Mouse (Mus musculus): ENCODE measurements around the gene Vmn2r50.
"Not testable (repeated sequence)": the region's sequence is repeated elsewhere in the genome, so short reads cannot be mapped to it uniquely, and the experiment has no call there.

Vmn2r50 gene

GRCm38 (mm10) chr7:10053196-10053595 lies at the start of gene Vmn2r50:
Vmn2r50 (minus strand) TSS chr7:10053296.
- DNase-seq = not testable (repeated sequence)

DNA sequence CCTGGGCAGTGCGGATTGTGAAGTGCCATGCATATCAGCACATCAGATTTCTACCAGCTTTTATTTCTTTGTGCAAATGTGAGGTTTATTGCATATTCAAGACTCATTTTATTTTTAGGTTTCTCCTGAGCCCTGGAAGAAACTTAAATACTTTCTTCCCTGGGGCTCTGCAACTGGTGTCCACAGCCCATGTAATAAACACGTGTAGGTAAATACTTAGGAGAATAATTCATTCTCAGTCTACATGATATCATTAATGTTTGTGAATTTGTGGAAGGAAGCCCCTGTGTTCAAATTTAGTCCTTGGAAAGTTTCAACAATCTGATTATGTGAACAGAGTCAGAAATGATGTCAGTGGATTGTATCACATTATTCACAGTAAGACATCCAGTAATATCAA lies 60.9 kb downstream of the Vmn2r50 start, which contains the start of gene Vmn2r49:
Gene Vmn2r49 (minus strand): TSS at position 101 of the 400 bp plus-strand sequence.
- DNase-seq = not testable (repeated sequence)
